Mouse (Mus musculus): ENCODE data around the gene F12.

F12 gene

DNA sequence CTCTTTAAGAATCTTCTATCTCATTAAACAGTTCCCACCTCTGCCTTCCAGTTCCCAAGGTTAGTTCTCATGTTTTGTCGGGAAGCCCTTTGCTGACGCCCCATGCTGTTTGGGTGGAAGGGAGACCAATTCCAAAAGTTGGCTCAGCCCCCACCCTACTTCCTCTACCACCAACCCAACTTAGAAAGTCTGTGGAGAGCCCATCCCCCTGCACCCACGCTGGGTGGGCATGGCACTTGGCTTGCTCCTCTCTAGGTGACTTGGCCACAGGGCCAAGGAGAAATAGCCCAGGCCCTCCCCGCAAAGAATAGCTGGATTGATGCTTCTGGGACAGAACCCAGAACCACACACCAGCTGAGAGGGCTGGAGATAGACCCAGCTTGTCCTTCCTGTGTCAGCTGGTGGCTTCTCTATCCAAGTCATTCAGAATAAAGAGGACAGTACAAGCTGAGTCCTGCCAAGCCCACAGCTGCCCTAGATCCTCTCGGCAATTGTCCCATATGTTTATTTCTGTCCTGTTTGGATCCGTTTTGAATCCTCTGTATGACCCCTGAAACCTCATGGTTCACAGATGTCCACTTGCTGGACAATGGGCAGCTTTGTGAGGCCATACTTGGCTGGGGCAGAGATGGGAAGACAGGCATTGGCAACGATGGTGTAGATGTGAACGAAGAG lies 55.4 kb downstream of the F12 start:
- DNase-seq (ENCODE audit: low read depth, low spot score): no peak

DNA sequence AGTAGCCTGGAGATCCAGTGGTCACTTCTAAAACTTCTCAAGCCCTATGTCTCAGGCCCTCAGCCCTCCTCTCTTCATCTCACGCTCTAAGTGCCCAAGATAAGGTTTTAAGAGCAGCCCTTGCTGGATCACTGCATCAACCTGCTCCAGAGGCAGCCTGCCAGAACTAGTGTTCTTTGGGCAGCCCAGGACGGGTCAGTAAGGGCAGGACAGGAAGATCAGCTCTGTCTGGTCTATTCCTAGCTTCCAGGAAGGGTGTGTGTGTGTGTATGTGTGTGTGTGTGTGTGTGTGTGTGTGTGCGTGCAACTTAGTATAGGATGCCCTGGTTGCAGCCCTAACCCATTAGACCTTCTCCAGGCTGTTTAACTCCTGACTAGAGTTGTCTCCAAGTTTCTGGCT lies 56.4 kb downstream of the F12 start:
- no peak for DNase-seq (ENCODE audit: low read depth, low spot score)

DNA sequence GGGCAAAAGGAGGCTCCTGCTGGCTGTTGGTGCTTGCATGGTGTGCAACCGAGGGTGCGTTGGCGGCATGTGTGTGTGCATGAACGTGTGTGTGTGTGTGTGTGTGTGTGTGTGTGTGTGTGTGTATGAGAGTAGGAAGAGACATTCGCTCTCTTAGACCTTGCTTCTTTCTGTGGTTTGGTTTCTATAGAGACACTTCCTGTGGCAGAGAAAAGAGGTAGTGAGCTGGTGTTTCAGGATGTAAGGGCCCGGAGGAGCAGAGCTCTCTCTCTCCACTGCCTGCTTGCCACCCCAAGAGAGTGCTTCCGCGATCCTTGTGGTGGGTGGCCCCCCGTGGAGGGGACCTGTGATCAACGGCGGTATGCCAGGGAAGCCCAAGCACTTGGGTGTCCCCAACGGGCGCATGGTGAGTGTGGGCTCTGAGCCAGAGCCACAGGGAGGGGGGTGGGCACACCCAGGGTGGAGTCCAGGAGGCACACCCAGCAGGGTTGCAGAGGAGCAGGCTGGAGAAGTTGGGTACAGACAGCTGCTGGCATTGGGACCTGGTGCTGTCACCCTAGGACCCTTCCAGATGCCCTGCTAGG lies 57.0 kb downstream of the F12 start, which contains the start of gene Rgs14:
Gene Rgs14 (plus strand): TSS at position 202 of the 584 bp plus-strand sequence.
- DNase-seq (ENCODE audit: low read depth, low spot score): peak; percentile 89

DNA sequence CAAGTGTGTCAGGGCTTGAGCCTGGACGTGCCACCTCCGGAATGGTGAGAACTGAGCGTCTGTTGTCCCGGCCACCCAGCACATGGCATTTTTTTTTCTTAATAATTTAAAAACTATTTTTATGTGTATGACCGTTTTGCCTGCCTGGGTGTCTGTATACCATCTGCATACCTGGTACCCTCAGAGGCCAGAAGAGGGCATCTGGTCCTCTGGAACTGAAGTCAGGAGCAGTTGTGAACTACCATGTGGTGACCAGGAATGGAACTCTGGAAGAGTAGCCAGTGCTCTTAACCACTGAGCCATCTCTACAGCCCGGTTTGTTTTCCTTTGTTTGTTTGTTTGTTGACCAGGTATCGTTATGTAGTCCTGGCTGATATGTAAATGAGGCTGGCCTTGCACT lies 58.2 kb downstream of the F12 start:
- peak; percentile 64 for DNase-seq (ENCODE audit: low read depth, low spot score)
